Mouse (Mus musculus) liver, embryonic 14 days (tissue): Measurements from ENCODE around the gene Hist1h2bh. TPM values are rescaled to one million over a fixed set of nuclear protein-coding genes. Genes with fewer than 3 reads are reported as not detected.

Experiments
- polyA plus RNA-seq: library from polyadenylated mRNA; depleted of rRNA; stranded (reverse); fragments of >200 nt; gene quantifications from 2 replicates; pipeline ENCODE4 v1.2.3, GENCODE M21; 2012; rRNA removed

Gene Hist1h2bh
- polyA plus RNA-seq, 1 experiment: 6.3 TPM

Other genes with a start within 250 kb of the Hist1h2bh start
- gene Zfp322a, start 174.2 kb downstream of the Hist1h2bh start, polyA plus RNA-seq: 6.0 and 6.7 TPM in 2 replicates
- gene Abt1, start 119.5 kb downstream of the Hist1h2bh start, polyA plus RNA-seq: 3.8 and 4.4 TPM in 2 replicates
- gene Btn1a1, start 77.5 kb downstream of the Hist1h2bh start, polyA plus RNA-seq: 1.8 and 2.0 TPM in 2 replicates
- not detected in 2 replicates for gene Btn2a2, start 54.5 kb downstream of the Hist1h2bh start, polyA plus RNA-seq
- 20.0 and 22.7 TPM in 2 replicates for gene Hist1h4h, start 12.3 kb downstream of the Hist1h2bh start, polyA plus RNA-seq
- 254 and 365 TPM in 2 replicates for gene Hist1h2af, start 9.5 kb downstream of the Hist1h2bh start, polyA plus RNA-seq
- gene Hist1h3g, start 8.0 kb downstream of the Hist1h2bh start, polyA plus RNA-seq: 40.7 and 47.0 TPM in 2 replicates
- 4.4 and 4.5 TPM in 2 replicates for gene Hist1h3f, start 660 bp upstream of the Hist1h2bh start, polyA plus RNA-seq
- gene Hist1h4f, start 8.3 kb upstream of the Hist1h2bh start, polyA plus RNA-seq: 19.0 and 21.1 TPM in 2 replicates
- gene Hist1h1d, start 9.9 kb upstream of the Hist1h2bh start, polyA plus RNA-seq: 0.66 and 0.96 TPM in 2 replicates
- 24.2 and 24.8 TPM in 2 replicates for gene Hist1h3e, start 19.0 kb upstream of the Hist1h2bh start, polyA plus RNA-seq
- 11.7 and 13.2 TPM in 2 replicates for gene Hist1h2ae, start 27.8 kb upstream of the Hist1h2bh start, polyA plus RNA-seq
- 35.1 and 41.0 TPM in 2 replicates for gene Hist1h2bg, start 28.0 kb upstream of the Hist1h2bh start, polyA plus RNA-seq
- 12.1 and 12.6 TPM in 2 replicates for gene Hist1h2bf, start 30.8 kb upstream of the Hist1h2bh start, polyA plus RNA-seq
- 8.7 and 8.8 TPM in 2 replicates for gene Hist1h2ad, start 31.0 kb upstream of the Hist1h2bh start, polyA plus RNA-seq
- 19.8 and 22.5 TPM in 2 replicates for gene Hist1h3d, start 32.4 kb upstream of the Hist1h2bh start, polyA plus RNA-seq
- gene Hist1h4d, start 38.2 kb upstream of the Hist1h2bh start, polyA plus RNA-seq: 7.9 and 8.2 TPM in 2 replicates
- gene Hist1h2be, start 77.7 kb upstream of the Hist1h2bh start, polyA plus RNA-seq: 2.9 and 3.1 TPM in 2 replicates
- gene Hist1h1e, start 79.2 kb upstream of the Hist1h2bh start, polyA plus RNA-seq: 7.8 and 10.5 TPM in 2 replicates
- gene Hist1h2ac, start 140.6 kb upstream of the Hist1h2bh start, polyA plus RNA-seq: 1.2 and 1.3 TPM in 2 replicates
- gene Hist1h2bc, start 140.8 kb upstream of the Hist1h2bh start, polyA plus RNA-seq: 75.9 and 78.5 TPM in 2 replicates
- gene Hist1h1t, start 152.4 kb upstream of the Hist1h2bh start, polyA plus RNA-seq: 0.13 TPM in 1 of 2 replicates, not detected in the other
- 5.9 TPM in 2 replicates for gene Hist1h4c, start 155.1 kb upstream of the Hist1h2bh start, polyA plus RNA-seq
- gene Hfe, start 167.5 kb upstream of the Hist1h2bh start, polyA plus RNA-seq: 2.5 and 4.1 TPM in 2 replicates
- 41.5 and 49.3 TPM in 2 replicates for gene Hist1h1c, start 195.4 kb upstream of the Hist1h2bh start, polyA plus RNA-seq
- gene Hist1h3c, start 202.2 kb upstream of the Hist1h2bh start, polyA plus RNA-seq: 38.4 and 43.0 TPM in 2 replicates
- gene Hist1h2bb, start 203.3 kb upstream of the Hist1h2bh start, polyA plus RNA-seq: 15.4 and 18.8 TPM in 2 replicates
- 38.0 and 42.8 TPM in 2 replicates for gene Hist1h2ab, start 207.7 kb upstream of the Hist1h2bh start, polyA plus RNA-seq
- 36.3 and 37.0 TPM in 2 replicates for gene Hist1h3b, start 208.9 kb upstream of the Hist1h2bh start, polyA plus RNA-seq
- gene Hist1h4b, start 213.6 kb upstream of the Hist1h2bh start, polyA plus RNA-seq: 20.1 and 25.1 TPM in 2 replicates
- gene Hist1h4a, start 217.8 kb upstream of the Hist1h2bh start, polyA plus RNA-seq: 10.7 and 12.1 TPM in 2 replicates
- gene Hist1h3a, start 219.0 kb upstream of the Hist1h2bh start, polyA plus RNA-seq: 32.0 and 44.7 TPM in 2 replicates
- 13.8 and 15.6 TPM in 2 replicates for gene Hist1h1a, start 220.3 kb upstream of the Hist1h2bh start, polyA plus RNA-seq
- gene Trim38, start 226.5 kb upstream of the Hist1h2bh start, polyA plus RNA-seq: 0.01 and 0.02 TPM in 2 replicates